Mouse (Mus musculus): ENCODE data around the gene Gm11939.
A peak's percentile ranks its signal among the peaks of the same experiment; 100 is the strongest.
"Not testable (repeated sequence)": the region's sequence is repeated elsewhere in the genome, so short reads cannot be mapped to it uniquely, and the experiment has no call there.

The Gm11939 gene

GRCm38 (mm10) chr11:99559366-99559765, at the start of gene Gm11939:
Gene Gm11939 (minus strand): TSS chr11:99559466.
- DNase-seq, result no peak

DNA sequence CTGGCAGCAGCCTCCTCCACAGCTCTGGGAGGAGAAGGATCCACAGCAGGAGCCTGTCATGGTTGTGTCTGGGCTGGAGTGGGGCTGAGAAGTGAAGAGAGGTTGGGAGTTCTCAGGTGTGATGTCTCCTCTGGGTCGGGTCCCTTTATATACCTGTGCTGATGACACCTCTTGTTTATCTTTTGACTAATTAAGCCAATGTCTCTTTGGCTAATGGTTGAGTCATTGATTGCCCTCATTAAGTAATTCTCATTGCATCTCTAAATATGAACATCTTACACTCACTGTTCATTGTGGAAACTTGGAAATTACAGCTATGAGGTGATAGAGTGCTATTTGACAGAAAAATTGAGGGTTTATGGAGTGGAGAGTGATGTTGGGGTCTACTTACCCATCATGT, 43.9 kb upstream of the Gm11939 start, which contains the start of gene Gm11938:
Gene Gm11938 (minus strand): TSS at position 101 of the 400 bp plus-strand sequence.
- DNase-seq, result not testable (repeated sequence)

GRCm38 (mm10) chr11:99597742-99598141, 38.5 kb upstream of the Gm11939 start, which contains the start of gene Krtap9-3:
Gene Krtap9-3 (minus strand): TSS chr11:99598105.
- not testable (repeated sequence) for DNase-seq

DNA sequence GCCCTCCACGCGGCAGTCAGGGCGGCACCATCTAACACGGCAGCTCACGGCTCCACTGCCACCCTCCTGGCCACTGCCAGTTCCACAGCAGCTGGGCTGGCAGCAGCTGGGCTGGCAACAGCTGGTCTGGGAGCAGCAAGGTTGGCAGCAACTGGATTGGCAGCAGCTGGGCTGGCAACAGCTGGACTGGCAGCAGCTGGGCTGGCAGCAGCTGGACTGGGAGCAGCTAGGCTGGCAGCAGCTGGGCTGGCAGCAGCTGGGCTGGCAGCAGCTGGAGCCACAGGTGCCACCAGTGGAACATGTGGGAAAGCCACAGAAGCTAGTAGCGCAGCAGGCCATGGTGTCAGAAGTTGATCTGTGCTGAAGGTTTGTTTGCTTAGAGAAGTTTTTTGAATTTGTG, 31.7 kb upstream of the Gm11939 start, which contains the start of gene Krtap1-3:
Gene Krtap1-3 (minus strand): TSS at position 359 of the 400 bp plus-strand sequence.
- no peak for DNase-seq

DNA sequence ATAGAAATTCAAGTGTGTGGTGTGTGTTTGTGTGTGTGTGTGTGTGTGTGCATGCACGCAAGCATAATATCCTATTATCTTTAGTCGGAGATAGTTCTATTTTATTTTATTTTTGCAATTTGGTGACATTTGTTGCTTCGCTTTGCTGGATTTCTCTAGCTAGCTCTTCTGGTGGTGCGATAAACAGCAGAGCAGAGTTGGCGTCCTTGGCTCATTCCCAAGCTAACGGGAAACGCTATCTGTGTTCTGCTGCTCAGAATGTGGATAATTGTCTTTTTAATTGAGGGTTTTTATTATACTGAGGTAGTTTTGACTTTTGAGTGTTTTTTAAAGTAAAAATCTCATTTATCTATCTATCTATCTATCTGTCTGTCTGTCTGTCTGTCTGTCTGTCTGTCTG, 25.8 kb upstream of the Gm11939 start:
- DNase-seq, result no peak

GRCm38 (mm10) chr11:99583245-99583704, 24.0 kb upstream of the Gm11939 start, which contains the start of gene Krtap1-4:
Gene Krtap1-4 (minus strand): TSS chr11:99583654.
- DNase-seq, result no peak

- DNase-seq, result no peak
These were observed 22.3 kb upstream of the Gm11939 start for GRCm38 (mm10) chr11:99581564-99581963.

GRCm38 (mm10) chr11:99581051-99581450, 21.8 kb upstream of the Gm11939 start:
- no peak for DNase-seq

DNA sequence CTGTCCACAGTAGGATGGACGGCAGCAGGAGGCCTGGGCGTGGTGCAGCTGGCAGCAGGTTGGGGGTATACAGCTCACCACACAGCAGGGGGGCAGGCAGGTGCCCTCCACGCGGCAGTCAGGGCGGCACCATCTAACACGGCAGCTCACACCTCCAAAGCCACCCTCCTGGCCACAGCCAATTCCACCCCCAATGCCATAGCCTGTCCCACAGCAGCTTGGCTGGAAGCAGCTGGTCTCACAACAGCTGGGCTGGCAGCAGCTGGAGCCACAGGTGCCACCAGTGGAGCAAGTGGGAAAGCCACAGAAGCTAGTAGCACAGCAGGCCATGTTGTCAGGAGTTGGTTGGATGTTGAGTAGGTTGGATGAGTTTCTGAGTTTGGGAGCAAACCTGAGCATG, 21.4 kb upstream of the Gm11939 start, which contains the start of gene Krtap1-5:
Gene Krtap1-5 (minus strand): TSS at position 381 of the 400 bp plus-strand sequence.
- DNase-seq, result no peak

DNA sequence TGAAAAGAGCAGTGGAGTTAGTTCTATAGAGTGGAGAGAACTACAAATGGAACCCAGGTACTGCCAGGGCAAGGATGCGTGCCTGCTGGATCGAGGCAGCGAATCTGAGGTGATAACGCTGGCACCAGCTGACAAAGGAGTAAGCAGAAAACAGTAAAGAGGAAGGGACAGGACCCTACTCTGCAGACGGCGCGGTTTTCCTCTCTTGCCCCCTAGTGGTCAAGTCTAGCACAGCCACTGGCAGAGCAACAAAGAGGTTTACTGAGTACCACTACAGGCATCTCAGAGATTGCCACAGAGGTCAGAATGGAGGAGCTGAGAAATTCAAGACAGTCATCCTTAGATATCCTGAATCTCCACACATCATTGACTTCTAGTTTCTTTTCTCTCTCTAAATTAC, 14.8 kb upstream of the Gm11939 start:
- peak; percentile 85 for DNase-seq

- no peak for DNase-seq
These were observed 13.9 kb upstream of the Gm11939 start for GRCm38 (mm10) chr11:99573164-99573563.

DNA sequence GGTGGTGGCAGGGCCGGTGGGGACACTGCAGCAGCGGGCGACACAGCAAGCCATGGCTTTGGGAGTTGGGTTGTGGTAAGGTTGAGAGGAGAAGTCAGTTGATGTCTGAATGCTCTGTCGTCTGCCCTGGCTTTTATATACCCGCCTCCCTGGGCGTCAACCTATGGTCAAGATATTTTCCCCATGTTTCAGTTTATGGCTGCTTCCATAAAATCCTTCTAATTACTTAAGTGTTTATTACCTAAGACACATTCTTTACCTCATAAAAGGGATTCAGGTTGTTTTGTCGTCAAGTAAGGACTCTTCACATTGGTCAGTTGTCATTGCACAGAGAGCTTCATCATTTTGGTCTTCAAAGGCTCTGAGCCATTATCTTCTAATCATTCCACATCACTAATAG, 7.3 kb upstream of the Gm11939 start, which contains the start of gene Krtap3-1:
Gene Krtap3-1 (minus strand): TSS at position 101 of the 400 bp plus-strand sequence.
- no peak for DNase-seq

GRCm38 (mm10) chr11:99562580-99562979, 3.3 kb upstream of the Gm11939 start:
- DNase-seq, result no peak

DNA sequence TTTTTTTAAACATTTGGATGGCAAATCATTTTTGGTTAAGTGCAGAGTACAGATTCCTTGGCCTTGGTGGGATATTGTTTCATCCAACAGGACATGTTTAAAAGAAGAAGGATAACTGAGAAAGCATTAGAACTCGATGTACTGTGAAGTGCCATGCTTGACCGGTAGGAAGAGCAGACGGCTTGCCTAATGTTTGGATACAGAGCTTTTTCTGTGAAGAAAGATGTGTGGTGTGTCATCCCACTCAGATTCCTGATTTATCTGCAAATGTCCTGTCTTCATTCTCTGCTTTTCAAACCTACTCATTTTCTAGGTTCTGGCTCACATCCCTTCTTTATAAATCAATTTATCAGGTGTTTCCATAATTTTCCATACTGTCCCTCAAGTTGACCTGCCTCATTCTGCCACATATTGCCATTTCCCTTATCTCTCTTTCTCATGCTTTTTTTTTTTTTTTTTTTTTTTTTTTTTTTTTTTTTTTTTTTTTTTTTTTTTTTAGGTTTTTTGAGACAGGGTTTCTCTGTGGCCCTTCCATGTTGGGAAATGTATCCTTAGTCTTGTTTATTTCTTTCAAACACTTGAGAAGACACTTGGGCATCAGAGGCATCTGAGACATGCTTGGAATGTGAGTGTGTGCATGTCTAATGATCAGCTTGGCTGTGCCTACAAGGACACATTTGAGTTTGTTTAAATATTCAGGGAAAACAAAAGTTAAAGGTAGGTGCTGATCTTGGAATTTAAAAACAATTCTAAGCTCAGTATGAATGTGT, 1.1 kb downstream of the Gm11939 start:
- DNase-seq, result no peak

DNA sequence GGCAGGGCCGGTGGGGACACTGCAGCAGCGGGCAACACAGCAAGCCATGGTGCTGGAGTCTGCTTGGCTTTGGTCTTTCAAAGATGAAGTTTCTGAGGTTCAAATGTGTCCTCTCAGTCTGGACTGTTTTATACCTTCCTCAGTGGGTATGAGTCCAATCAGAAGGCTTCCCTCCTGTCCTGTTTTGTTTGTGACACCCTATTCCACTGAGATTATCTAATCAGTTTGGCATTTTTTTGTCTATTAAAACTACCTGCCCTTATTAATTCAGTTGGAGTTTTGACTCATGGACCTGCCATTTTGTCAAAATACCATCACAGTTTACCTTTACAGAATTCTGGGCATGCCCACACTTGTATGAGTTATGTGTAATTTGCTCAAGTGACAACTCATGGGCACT, 2.5 kb downstream of the Gm11939 start, which contains the start of gene Krtap3-2:
Gene Krtap3-2 (minus strand): TSS at position 101 of the 400 bp plus-strand sequence.
- no peak for DNase-seq

DNA sequence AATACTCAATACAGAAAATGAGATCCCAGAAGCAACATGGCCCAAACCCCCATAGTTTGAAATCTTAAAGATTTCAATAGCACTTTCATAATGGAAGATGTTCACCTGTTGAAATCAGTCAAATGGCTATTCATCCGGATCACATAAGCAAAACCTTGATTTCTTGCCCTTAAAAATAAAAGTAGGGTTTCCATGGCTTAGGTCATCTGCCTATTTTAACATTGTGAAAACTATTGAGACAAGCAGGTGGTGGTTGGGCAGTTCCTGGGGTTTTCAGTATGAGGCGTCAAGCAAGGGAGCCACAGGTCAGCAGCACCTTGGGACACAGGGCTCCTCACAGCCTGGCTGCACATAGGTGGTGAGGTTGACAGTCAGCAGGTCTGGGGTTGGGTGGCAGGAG, 3.1 kb downstream of the Gm11939 start:
- no peak for DNase-seq

DNA sequence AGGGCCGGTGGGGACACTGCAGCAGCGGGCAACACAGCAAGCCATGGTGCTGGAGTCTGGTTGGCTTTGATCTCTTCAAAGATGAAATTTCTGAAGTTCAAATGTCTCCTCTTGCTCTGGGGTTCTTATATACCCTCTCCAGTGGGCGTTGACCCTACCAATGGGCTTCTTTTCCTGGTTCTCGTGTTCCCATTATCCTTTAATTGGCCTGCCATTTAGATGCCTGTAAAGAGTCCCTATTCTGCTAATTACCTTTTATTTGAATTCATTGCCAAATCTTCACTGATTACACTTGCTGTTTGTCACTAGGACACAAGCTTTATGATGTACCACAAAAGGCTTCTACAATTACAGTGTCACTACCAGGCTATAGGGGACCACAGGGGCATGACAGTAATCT, 8.5 kb downstream of the Gm11939 start, which contains the start of gene Krtap3-3:
Gene Krtap3-3 (minus strand): TSS at position 101 of the 400 bp plus-strand sequence.
- no peak for DNase-seq

GRCm38 (mm10) chr11:99547892-99548291, 11.4 kb downstream of the Gm11939 start:
- no peak for DNase-seq

- DNase-seq, result peak; percentile 94
These were observed 19.5 kb downstream of the Gm11939 start for GRCm38 (mm10) chr11:99539721-99540120.

DNA sequence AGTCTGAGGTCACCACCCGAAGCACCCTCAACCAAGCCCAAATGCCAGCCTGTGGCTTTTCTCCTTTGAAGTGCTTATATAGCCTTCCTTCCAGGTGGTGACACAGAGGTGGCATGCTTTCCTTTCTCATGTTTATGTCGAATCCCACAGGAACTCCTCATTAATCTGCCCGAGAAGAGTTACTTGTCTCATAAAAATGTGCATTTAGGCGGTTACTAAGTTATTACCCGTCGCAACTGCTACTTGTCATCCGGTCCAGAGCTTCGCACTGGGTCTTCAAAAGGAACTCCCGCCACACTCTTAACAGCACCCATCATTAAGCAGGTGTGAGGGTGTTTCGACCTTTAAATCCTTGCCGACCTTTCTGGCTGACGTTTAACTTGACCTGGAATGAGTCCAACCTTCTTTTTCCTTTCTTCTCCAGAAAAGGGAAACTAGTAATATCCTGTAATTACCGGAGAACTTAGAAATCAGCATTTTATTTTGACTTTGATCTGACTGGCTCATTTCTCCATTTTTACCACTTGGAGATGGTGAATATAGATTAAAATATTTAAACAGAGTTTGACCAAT, 37.9 kb downstream of the Gm11939 start, which contains the start of gene Krt39:
Gene Krt39 (minus strand): TSS at position 51 of the 573 bp plus-strand sequence.
- DNase-seq, result no peak

DNA sequence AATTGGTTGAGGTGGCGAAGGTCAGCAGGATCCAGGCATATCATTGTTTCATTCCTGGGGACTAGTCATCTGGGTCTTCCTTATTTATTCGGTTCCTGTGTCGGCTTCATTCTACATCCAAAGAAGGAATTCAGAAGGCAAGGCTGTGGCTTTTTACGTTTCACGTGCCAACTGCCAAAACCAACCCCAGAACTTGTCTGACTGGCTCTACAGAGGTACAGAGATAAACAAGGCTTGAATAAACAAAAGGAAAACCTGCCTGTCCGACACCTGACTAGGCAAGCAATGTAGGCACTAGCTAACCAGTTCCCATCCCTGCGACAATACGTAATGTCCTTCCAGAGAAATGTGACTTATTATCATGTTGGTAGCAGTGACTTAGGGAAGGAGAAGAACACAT, 45.2 kb downstream of the Gm11939 start:
- DNase-seq, result no peak

All from retina, postnatal 1 day (tissue).